Mouse (Mus musculus) megakaryocyte-erythroid progenitor cell, adult 5-6 weeks (primary cell): Measurements from ENCODE around the gene Grk5. TPM values are rescaled to one million over a fixed set of nuclear protein-coding genes. Genes with fewer than 3 reads are reported as not detected.

Experiments used
- ATAC-seq: replicated peaks from 2 replicates; pipeline ENCODE4 v1.8.0; 2016; ENCODE audit warnings: mild to moderate bottlenecking, inconsistent platforms; ENCODE audit not compliant: severe bottlenecking, poor library complexity, low FRiP score, low TSS enrichment
- total RNA-seq, 2 experiments: library from RNA; stranded (forward) in 1 of 2; stranded (reverse) in 1 of 2; fragments of 200-1000, 215-1000 nt in 1 of 2; fragments of >200 nt in 1 of 2; fragmentation: Nextera tagmentation in 1 of 2; gene quantifications; 2 replicates each; pipeline ENCODE4 v1.2.3; 2014 to 2017

Grk5 gene
- total RNA-seq, 2 experiments from 2014 or later = 1.4 to 2.1 TPM

DNA sequence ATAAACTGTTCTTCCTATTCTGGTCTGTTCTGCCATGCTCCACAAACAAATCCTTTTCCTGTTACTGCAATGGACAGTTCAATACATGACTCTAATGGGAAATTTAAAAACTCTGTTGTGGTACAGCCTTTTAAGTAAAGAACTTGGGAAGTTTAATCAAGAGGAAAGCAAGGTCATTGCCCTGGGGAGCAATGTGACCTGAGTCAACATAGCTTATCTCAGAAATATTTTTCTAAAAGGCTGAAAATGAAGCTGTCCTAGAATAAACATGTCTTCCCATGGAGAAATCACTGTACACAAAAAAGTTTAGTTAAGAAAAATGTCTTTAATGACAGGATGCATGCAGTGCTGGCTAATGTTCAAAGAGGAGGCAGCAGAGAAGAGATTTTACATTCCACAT lies 249.1 kb downstream of the Grk5 start:
- ATAC-seq = no peak

DNA sequence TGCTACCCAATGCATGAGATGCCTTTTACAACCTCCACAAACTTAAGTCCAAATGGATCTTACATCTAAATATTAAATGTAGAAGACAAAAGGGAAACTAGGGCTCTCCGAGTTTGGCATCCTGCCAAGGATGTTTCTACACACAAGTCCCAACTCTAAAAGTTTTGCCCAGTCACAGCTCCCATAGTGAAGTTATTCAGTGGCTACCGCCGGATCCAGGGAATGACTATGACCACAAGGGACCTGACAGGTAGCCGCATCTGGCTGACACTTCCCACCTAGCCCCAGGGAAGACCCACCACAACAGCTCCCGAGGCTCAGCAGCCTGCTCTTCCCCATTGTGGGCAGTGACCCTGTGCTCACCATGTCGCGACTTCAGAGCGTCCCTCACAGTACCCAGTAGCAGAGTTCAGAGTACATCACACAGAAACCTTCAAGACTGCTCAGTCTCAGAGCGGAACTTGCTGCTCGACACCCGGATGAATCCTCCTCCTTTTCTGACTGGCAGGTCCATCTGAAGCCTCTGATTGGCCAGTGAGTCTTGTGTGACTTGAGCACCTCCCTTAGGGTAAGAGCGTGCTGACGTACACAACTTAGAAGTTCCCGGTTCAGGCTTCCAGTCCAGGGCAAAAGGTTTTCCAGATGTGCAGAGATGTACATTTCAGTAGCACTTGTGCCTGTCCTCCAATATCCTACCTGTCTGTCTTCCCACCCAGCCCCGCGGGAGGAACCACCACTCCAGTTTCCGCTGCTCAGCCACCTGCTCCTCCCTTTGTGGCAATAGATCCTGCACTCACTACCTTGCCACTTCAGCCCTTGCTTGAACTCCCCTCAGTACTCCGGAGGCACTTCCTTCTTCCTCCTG lies 251.0 kb downstream of the Grk5 start, which contains the start of gene Zfp950:
Zfp950 (minus strand) TSS at position 499 of the 865 bp plus-strand sequence.
- ATAC-seq = peak; percentile 100

GRCm38 (mm10) chr19:61141299-61141698 lies 251.8 kb downstream of the Grk5 start:
- ATAC-seq = no peak

Other genes with a start within 250 kb of the Grk5 start
- gene Nanos1, start 133.8 kb upstream of the Grk5 start, total RNA-seq (2014; fragmentation: Nextera tagmentation) = 1.2 and 2.5 TPM in 2 replicates
- 1.2 and 1.5 TPM in 2 replicates for gene Nanos1, start 133.8 kb upstream of the Grk5 start, total RNA-seq (2017)
- 344 and 346 TPM in 2 replicates for gene Eif3a, start 99.1 kb upstream of the Grk5 start, total RNA-seq (2014; fragmentation: Nextera tagmentation)
- gene Eif3a, start 99.1 kb upstream of the Grk5 start, total RNA-seq (2017) = 570 and 597 TPM in 2 replicates
- gene Fam45a, start 78.2 kb upstream of the Grk5 start, total RNA-seq (2014; fragmentation: Nextera tagmentation) = 27.2 and 27.6 TPM in 2 replicates
- gene Fam45a, start 78.2 kb upstream of the Grk5 start, total RNA-seq (2017) = 22.0 and 38.4 TPM in 2 replicates
- 2.4 and 3.2 TPM in 2 replicates for gene Sfxn4, start 28.3 kb upstream of the Grk5 start, total RNA-seq (2014; fragmentation: Nextera tagmentation)
- 2.8 and 4.2 TPM in 2 replicates for gene Sfxn4, start 28.3 kb upstream of the Grk5 start, total RNA-seq (2017)
- gene Prdx3, start 15.2 kb upstream of the Grk5 start, total RNA-seq (2014; fragmentation: Nextera tagmentation) = 200 and 207 TPM in 2 replicates
- 228 and 245 TPM in 2 replicates for gene Prdx3, start 15.2 kb upstream of the Grk5 start, total RNA-seq (2017)